Mouse (Mus musculus) stomach, embryonic 16.5 days (tissue): ENCODE data around the gene Akt1. TPM values are rescaled to one million over a fixed set of nuclear protein-coding genes. Genes with fewer than 3 reads are reported as not detected.

Experiments used
- ATAC-seq: fragments of 200-750 bp; cut with Nextera tagmentation; 2 replicates; pipeline ENCODE4 v1.8.0; 2017; ENCODE audit warnings: moderate number of reproducible peaks, moderate TSS enrichment; ENCODE audit not compliant: insufficient read depth, low FRiP score
- H3K27ac ChIP-seq: fragments of 300-500 bp; sonication (generic); 2 replicates; pipeline ENCODE4 v1.5.1; 2014; ENCODE audit warnings: low read length
- H3K27me3 ChIP-seq: fragments of 300-500 bp; sonication (generic); 2 replicates; pipeline ENCODE4 v1.6.1; 2014; ENCODE audit warnings: low read length, control low read depth, mixed read lengths; ENCODE audit not compliant: control insufficient read depth, insufficient read depth
- H3K36me3 ChIP-seq: fragments of 300-500 bp; sonication (generic); 2 replicates; pipeline ENCODE4 v1.6.1; 2014; ENCODE audit warnings: low read length; ENCODE audit not compliant: control insufficient read depth, insufficient read depth
- H3K4me1 ChIP-seq: fragments of 300-500 bp; sonication (generic); 2 replicates; pipeline ENCODE4 v1.6.1; 2014; ENCODE audit warnings: low read length, control low read depth, mixed read lengths; ENCODE audit not compliant: control insufficient read depth, insufficient read depth
- H3K4me2 ChIP-seq: fragments of 300-500 bp; sonication (generic); 2 replicates; pipeline ENCODE4 v1.6.1; 2014; ENCODE audit warnings: low read depth, low read length, mixed read lengths
- H3K4me3 ChIP-seq: fragments of 300-500 bp; sonication (generic); replicated peaks from 2 replicates; pipeline ENCODE4 v1.5.1; 2014; ENCODE audit warnings: mild to moderate bottlenecking, low read length
- H3K9ac ChIP-seq: fragments of 300-500 bp; sonication (generic); 2 replicates; pipeline ENCODE4 v1.6.1; 2014; ENCODE audit warnings: low read length
- H3K9me3 ChIP-seq: fragments of 300-500 bp; sonication (generic); replicated peaks from 2 replicates; pipeline ENCODE4 v1.6.1; 2016; ENCODE audit warnings: low read length, control low read depth; ENCODE audit not compliant: control insufficient read depth
- WGBS: fragments of 180-500 bp; shearing (Covaris S2); extraction: QIAGEN DNeasy Blood & Tissue Kit; methylation state at CpG from one replicate; pipeline ENCODE4 v1.1.7; 2014; 5-methylcytosine and 5-hydroxymethylcytosine counted together
- polyA plus RNA-seq: library from polyadenylated mRNA; unstranded; fragments of >200 nt; fragmentation: Nextera tagmentation; extraction: Ambion mirVana; gene quantifications from 2 replicates; pipeline ENCODE4 v1.2.1, GENCODE M21; 2015

Akt1 gene
- polyA plus RNA-seq, 1 experiment from 2014 or later, result 50.7 TPM

DNA sequence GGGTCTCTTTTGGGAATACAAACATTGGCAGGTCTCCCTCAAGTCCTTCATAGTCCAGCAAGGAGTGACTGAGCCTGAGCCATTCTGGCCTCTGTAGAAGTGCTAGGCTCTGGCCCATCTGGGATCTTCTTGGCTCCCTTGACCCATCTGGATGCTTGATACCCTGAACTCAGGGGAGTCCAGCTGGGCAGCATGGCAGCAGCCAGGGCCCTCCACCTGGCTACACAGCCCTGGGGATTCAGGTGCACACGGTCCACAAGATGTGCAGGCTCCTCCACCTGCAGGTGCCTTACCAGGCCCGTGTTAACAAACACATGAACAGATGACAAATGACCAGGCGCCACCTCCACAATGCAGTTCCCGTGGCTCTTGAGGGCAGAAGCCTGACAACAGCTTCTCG lies 10.0 kb downstream of the Akt1 start:
- H3K27me3 ChIP-seq, result no peaks in the 10 kb centered on the region
- no peak for ATAC-seq
- peak overlapping the region; percentile 76 for H3K27ac ChIP-seq
- peaks cover 90% of the 10 kb centered on the region for H3K4me1 ChIP-seq
- no peaks in the 10 kb centered on the region for H3K9me3 ChIP-seq
- H3K4me3 ChIP-seq, result no peak overlapping the region
- peak overlapping the region; percentile 58; the same call in 1 of the 2 replicates for H3K9ac ChIP-seq
- WGBS, result 28% methylated on average over 5 of the region's 5 CpGs
- H3K4me2 ChIP-seq, result no peak overlapping the region
- H3K36me3 ChIP-seq, result peaks cover 17% of the 10 kb centered on the region

GRCm38 (mm10) chr12:112664124-112664523 lies 10.6 kb downstream of the Akt1 start:
- no peaks in the 10 kb centered on the region for H3K27me3 ChIP-seq
- no peak overlapping the region for H3K4me3 ChIP-seq
- H3K36me3 ChIP-seq, result peaks cover 17% of the 10 kb centered on the region
- H3K9ac ChIP-seq, result peak overlapping the region; percentile 31; the same call in 1 of the 2 replicates
- no peaks in the 10 kb centered on the region for H3K9me3 ChIP-seq
- peak overlapping the region; percentile 43; the same call in 1 of the 2 replicates for H3K27ac ChIP-seq
- WGBS, result 53% methylated on average over 2 of the region's 2 CpGs
- H3K4me1 ChIP-seq, result peaks cover 90% of the 10 kb centered on the region
- no peak for ATAC-seq
- H3K4me2 ChIP-seq, result no peak overlapping the region

- H3K4me3 ChIP-seq, result no peak overlapping the region
- peak overlapping the region; percentile 32 for H3K9ac ChIP-seq
- ATAC-seq, result no peak
- peaks cover 16% of the 10 kb centered on the region for H3K36me3 ChIP-seq
- peak overlapping the region; percentile 43 for H3K27ac ChIP-seq
- H3K4me2 ChIP-seq, result no peak overlapping the region
- peaks cover 85% of the 10 kb centered on the region for H3K4me1 ChIP-seq
- 75% methylated on average over 12 of the region's 12 CpGs for WGBS
- H3K9me3 ChIP-seq, result no peaks in the 10 kb centered on the region
- H3K27me3 ChIP-seq, result no peaks in the 10 kb centered on the region
Observed at GRCm38 (mm10) chr12:112663716-112664115, 11.0 kb downstream of the Akt1 start.

DNA sequence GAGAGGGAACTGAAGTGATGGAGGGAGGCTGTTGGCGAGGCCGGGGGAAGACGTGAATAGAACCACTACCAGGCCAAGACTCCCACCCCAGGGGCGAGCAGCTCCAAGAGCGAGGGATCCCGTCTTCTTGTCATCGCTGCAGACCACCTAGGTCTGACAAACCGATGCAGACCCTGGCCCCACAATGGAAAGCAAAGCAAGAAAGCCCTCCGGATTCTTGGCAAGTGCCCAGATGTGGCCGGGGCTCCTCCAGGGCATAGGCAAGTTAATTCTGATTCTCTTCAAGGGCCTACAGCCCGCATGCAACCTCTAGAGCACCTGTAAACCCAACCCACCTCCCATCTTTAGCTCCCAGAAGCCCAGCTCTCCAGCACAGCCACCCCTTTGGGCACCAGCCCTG lies 11.4 kb downstream of the Akt1 start:
- Histone ChIP-seq H3K36me3 (peaks cover 16% of the 10 kb centered on the region), H3K9ac (peak overlapping the region; percentile 32; the same call in 1 of the 2 replicates), H3K27me3 (no peaks in the 10 kb centered on the region), H3K27ac (peak overlapping the region; percentile 29), H3K4me3 (no peak overlapping the region), H3K4me2 (no peak overlapping the region), H3K4me1 (peaks cover 81% of the 10 kb centered on the region), H3K9me3 (no peaks in the 10 kb centered on the region)
- ATAC-seq, result no peak
- 79% methylated on average over 11 of the region's 11 CpGs for WGBS

DNA sequence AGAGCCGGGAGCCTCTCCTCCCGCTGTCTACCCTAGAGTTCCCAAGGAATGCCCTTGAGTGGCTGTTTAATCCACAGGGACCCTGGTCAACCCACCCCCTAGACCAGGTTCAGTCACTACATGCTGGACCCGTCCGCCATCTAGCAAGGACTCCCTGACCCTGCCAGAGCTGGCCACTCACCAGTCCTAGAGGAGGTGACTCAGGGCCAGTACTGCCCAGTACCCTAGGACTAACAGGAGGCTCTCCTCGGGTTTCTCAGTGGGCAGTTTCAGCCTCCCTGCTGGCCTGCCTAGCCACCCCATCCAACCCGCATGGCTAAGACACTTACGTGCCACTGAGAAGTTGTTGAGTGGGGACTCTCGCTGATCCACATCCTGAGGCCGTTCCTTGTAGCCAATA lies 12.8 kb downstream of the Akt1 start:
- Histone ChIP-seq H3K9ac (peak overlapping the region; percentile 62), H3K4me2 (no peak overlapping the region)
- ATAC-seq, result no peak

GRCm38 (mm10) chr12:112661327-112661605 lies 13.4 kb downstream of the Akt1 start:
- Histone ChIP-seq H3K9ac (peak overlapping the region; percentile 62), H3K9me3 (no peaks in the 10 kb centered on the region), H3K4me2 (peak overlapping the region; percentile 46; the same call in 1 of the 2 replicates), H3K4me3 (0 out of 2 replicates have a peak overlapping the region, but pooled peaks have one; percentile 9), H3K27me3 (no peaks in the 10 kb centered on the region), H3K4me1 (peaks cover 67% of the 10 kb centered on the region), H3K36me3 (peaks cover 26% of the 10 kb centered on the region), H3K27ac (peak overlapping the region; percentile 93)
- WGBS, result 82% methylated on average over 3 of the region's 3 CpGs
- 0 out of 2 replicates have a peak, but pooled peaks have one; percentile 1 for ATAC-seq

More for the DNA sequence above, 12.8 kb downstream of the Akt1 start:
- WGBS, result 78% methylated on average over 9 of the region's 9 CpGs
- no peak overlapping the region for H3K4me3 ChIP-seq
- H3K9me3 ChIP-seq, result no peaks in the 10 kb centered on the region
- H3K27me3 ChIP-seq, result no peaks in the 10 kb centered on the region
- H3K36me3 ChIP-seq, result peaks cover 22% of the 10 kb centered on the region
- H3K27ac ChIP-seq, result peak overlapping the region; percentile 93
- H3K4me1 ChIP-seq, result peaks cover 72% of the 10 kb centered on the region

- Histone ChIP-seq H3K4me3 (0 out of 2 replicates have a peak overlapping the region, but pooled peaks have one; percentile 9), H3K36me3 (peaks cover 30% of the 10 kb centered on the region), H3K27me3 (no peaks in the 10 kb centered on the region), H3K9ac (peak overlapping the region; percentile 62), H3K4me1 (peaks cover 62% of the 10 kb centered on the region), H3K4me2 (peak overlapping the region; percentile 46), H3K27ac (peak overlapping the region; percentile 93), H3K9me3 (no peaks in the 10 kb centered on the region)
- WGBS, result 19% methylated on average over 5 of the region's 5 CpGs
- peak; percentile 82 for ATAC-seq
Observed at GRCm38 (mm10) chr12:112660576-112661326, 13.9 kb downstream of the Akt1 start.

GRCm38 (mm10) chr12:112659109-112659508 lies 15.6 kb downstream of the Akt1 start:
- Histone ChIP-seq H3K9ac (no peak overlapping the region), H3K4me1 (peaks cover 46% of the 10 kb centered on the region)

DNA sequence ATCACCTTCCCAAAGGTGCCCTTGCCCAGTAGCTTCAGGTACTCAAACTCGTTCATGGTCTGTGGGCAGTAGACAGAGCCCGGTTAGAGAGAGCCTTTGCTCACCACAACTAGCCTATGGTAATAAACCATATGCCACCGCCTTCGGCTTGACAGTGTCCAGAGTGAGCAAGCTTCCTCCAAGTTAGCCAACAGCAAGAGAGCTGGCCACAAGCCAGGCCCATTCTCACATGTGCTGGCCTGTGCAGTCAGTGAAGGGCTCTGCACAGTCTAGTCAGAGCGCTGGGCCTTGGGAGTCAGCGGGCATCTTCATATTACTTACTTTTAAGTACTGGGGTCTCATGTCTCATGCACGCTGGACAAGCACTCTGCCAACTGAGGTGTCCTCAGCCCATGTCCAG lies 16.1 kb downstream of the Akt1 start:
- WGBS, result 83% methylated on average over 7 of the region's 7 CpGs
- Histone ChIP-seq H3K4me1 (peaks cover 46% of the 10 kb centered on the region), H3K27ac (no peak overlapping the region), H3K36me3 (peaks cover 41% of the 10 kb centered on the region), H3K4me3 (no peak overlapping the region), H3K9ac (no peak overlapping the region), H3K9me3 (no peaks in the 10 kb centered on the region), H3K4me2 (no peak overlapping the region), H3K27me3 (no peaks in the 10 kb centered on the region)
- no peak for ATAC-seq

More at GRCm38 (mm10) chr12:112659109-112659508, 15.6 kb downstream of the Akt1 start:
- WGBS, result 87% methylated on average over 6 of the region's 6 CpGs
- ATAC-seq, result no peak
- Histone ChIP-seq H3K4me3 (no peak overlapping the region), H3K36me3 (peaks cover 41% of the 10 kb centered on the region), H3K27ac (no peak overlapping the region), H3K4me2 (no peak overlapping the region), H3K9me3 (no peaks in the 10 kb centered on the region), H3K27me3 (no peaks in the 10 kb centered on the region)
